Mouse (Mus musculus): Measurements from ENCODE around the gene Adgrl4. TPM values are rescaled to one million over a fixed set of nuclear protein-coding genes. Genes with fewer than 3 reads are reported as not detected.
A peak's percentile ranks its signal among the peaks of the same experiment; 100 is the strongest.

Adgrl4 gene
- polyA plus RNA-seq (2016; fragmentation: Nextera tagmentation; extraction: Ambion mirVana), result 6.8 and 8.6 TPM in 2 replicates

- H3K27me3 ChIP-seq (ENCODE audit: low read depth, poor library complexity, severe bottlenecking), result no peaks in the 10 kb centered on the region; the same call in 1 of the 2 replicates
- 6% methylated on average over 17 of the region's 17 CpGs for WGBS
- peak within 1 kb of the TSS; percentile 50 for H3K4me3 ChIP-seq
- H3K36me3 ChIP-seq, result no peaks in the 10 kb centered on the region
- no peaks in the 10 kb centered on the region for H3K9me3 ChIP-seq (replicated peaks)
- peak; percentile 38 for DNase-seq (ENCODE audit: low spot score)
- H3K27ac ChIP-seq (replicated peaks), result peak within 1 kb of the TSS; percentile 68
- peaks cover 8% of the 10 kb centered on the region for H3K4me1 ChIP-seq
These were observed at the start of gene Adgrl4 for GRCm38 (mm10) chr3:151437693-151438092. TSS of gene Adgrl4 (plus strand) at chr3:151437887.

GRCm38 (mm10) chr3:151390912-151391311 lies 46.8 kb upstream of the Adgrl4 start:
- Histone ChIP-seq H3K4me3 (no peak overlapping the region), H3K36me3 (no peaks in the 10 kb centered on the region), H3K27ac (replicated peaks) (no peak overlapping the region), H3K27me3 (ENCODE audit: low read depth, poor library complexity, severe bottlenecking) (no peaks in the 10 kb centered on the region), H3K9me3 (replicated peaks) (no peaks in the 10 kb centered on the region), H3K4me1 (no peaks in the 10 kb centered on the region)
- DNase-seq (ENCODE audit: low spot score), result no peak

- H3K27me3 ChIP-seq (ENCODE audit: low read depth, poor library complexity, severe bottlenecking), result no peaks in the 10 kb centered on the region
- H3K27ac ChIP-seq (replicated peaks), result no peak overlapping the region
- no peak overlapping the region for H3K4me3 ChIP-seq
- no peaks in the 10 kb centered on the region for H3K36me3 ChIP-seq
- no peaks in the 10 kb centered on the region for H3K4me1 ChIP-seq
- no peak for DNase-seq (ENCODE audit: low spot score)
- no peaks in the 10 kb centered on the region for H3K9me3 ChIP-seq (replicated peaks)
- 89% methylated on average over 4 of the region's 4 CpGs for WGBS
These were observed 44.8 kb upstream of the Adgrl4 start for GRCm38 (mm10) chr3:151392891-151393290.

- no peaks in the 10 kb centered on the region for H3K36me3 ChIP-seq
- 89% methylated on average over 1 of the region's 1 CpGs for WGBS
These were observed 44.4 kb upstream of the Adgrl4 start for GRCm38 (mm10) chr3:151393330-151393729.

GRCm38 (mm10) chr3:151399270-151399669 lies 38.4 kb upstream of the Adgrl4 start:
- DNase-seq (ENCODE audit: low spot score), result no peak
- H3K4me1 ChIP-seq, result no peaks in the 10 kb centered on the region
- 76% methylated on average over 1 of the region's 1 CpGs for WGBS
- H3K27ac ChIP-seq (replicated peaks), result no peak overlapping the region
- no peak overlapping the region for H3K4me3 ChIP-seq
- H3K27me3 ChIP-seq (ENCODE audit: low read depth, poor library complexity, severe bottlenecking), result no peaks in the 10 kb centered on the region
- H3K9me3 ChIP-seq (replicated peaks), result no peaks in the 10 kb centered on the region
- no peaks in the 10 kb centered on the region for H3K36me3 ChIP-seq

More at GRCm38 (mm10) chr3:151393330-151393729, 44.4 kb upstream of the Adgrl4 start:
- no peaks in the 10 kb centered on the region for H3K4me1 ChIP-seq
- H3K27me3 ChIP-seq (ENCODE audit: low read depth, poor library complexity, severe bottlenecking), result no peaks in the 10 kb centered on the region
- no peaks in the 10 kb centered on the region for H3K9me3 ChIP-seq (replicated peaks)
- H3K4me3 ChIP-seq, result no peak overlapping the region
- no peak for DNase-seq (ENCODE audit: low spot score)
- no peak overlapping the region for H3K27ac ChIP-seq (replicated peaks)

GRCm38 (mm10) chr3:151411031-151411430 lies 26.7 kb upstream of the Adgrl4 start:
- Histone ChIP-seq H3K9me3 (replicated peaks) (no peaks in the 10 kb centered on the region), H3K4me1 (no peaks in the 10 kb centered on the region), H3K36me3 (no peaks in the 10 kb centered on the region), H3K27me3 (ENCODE audit: low read depth, poor library complexity, severe bottlenecking) (no peaks in the 10 kb centered on the region), H3K27ac (replicated peaks) (no peak overlapping the region), H3K4me3 (no peak overlapping the region)
- 87% methylated on average over 2 of the region's 2 CpGs for WGBS
- no peak for DNase-seq (ENCODE audit: low spot score)

- H3K4me3 ChIP-seq, result no peak overlapping the region
- no peaks in the 10 kb centered on the region for H3K27me3 ChIP-seq (ENCODE audit: low read depth, poor library complexity, severe bottlenecking)
- no peak overlapping the region for H3K27ac ChIP-seq (replicated peaks)
- H3K4me1 ChIP-seq, result no peaks in the 10 kb centered on the region
- no peaks in the 10 kb centered on the region for H3K36me3 ChIP-seq
- WGBS, result 94% methylated on average over 4 of the region's 4 CpGs
- H3K9me3 ChIP-seq (replicated peaks), result no peaks in the 10 kb centered on the region
- DNase-seq (ENCODE audit: low spot score), result no peak
These were observed 26.2 kb upstream of the Adgrl4 start for GRCm38 (mm10) chr3:151411488-151411887.

- no peak overlapping the region for H3K27ac ChIP-seq (replicated peaks)
- no peak for DNase-seq (ENCODE audit: low spot score)
- H3K27me3 ChIP-seq (ENCODE audit: low read depth, poor library complexity, severe bottlenecking), result no peaks in the 10 kb centered on the region
- H3K36me3 ChIP-seq, result no peaks in the 10 kb centered on the region
- H3K4me3 ChIP-seq, result no peak overlapping the region
- H3K9me3 ChIP-seq (replicated peaks), result no peaks in the 10 kb centered on the region
- no peaks in the 10 kb centered on the region for H3K4me1 ChIP-seq
These were observed 20.8 kb upstream of the Adgrl4 start for GRCm38 (mm10) chr3:151416931-151417330.

GRCm38 (mm10) chr3:151417688-151418572 lies 19.8 kb upstream of the Adgrl4 start:
- no peak for DNase-seq (ENCODE audit: low spot score)
- Histone ChIP-seq H3K4me1 (no peaks in the 10 kb centered on the region), H3K4me3 (no peak overlapping the region), H3K9me3 (replicated peaks) (no peaks in the 10 kb centered on the region), H3K36me3 (no peaks in the 10 kb centered on the region), H3K27ac (replicated peaks) (no peak overlapping the region), H3K27me3 (ENCODE audit: low read depth, poor library complexity, severe bottlenecking) (no peaks in the 10 kb centered on the region)
- 86% methylated on average over 12 of the region's 12 CpGs for WGBS

- H3K4me3 ChIP-seq, result no peak overlapping the region
- no peaks in the 10 kb centered on the region for H3K9me3 ChIP-seq (replicated peaks)
- 88% methylated on average over 9 of the region's 9 CpGs for WGBS
- no peaks in the 10 kb centered on the region for H3K27me3 ChIP-seq (ENCODE audit: low read depth, poor library complexity, severe bottlenecking)
- H3K27ac ChIP-seq (replicated peaks), result no peak overlapping the region
- no peak for DNase-seq (ENCODE audit: low spot score)
- H3K4me1 ChIP-seq, result no peaks in the 10 kb centered on the region
- no peaks in the 10 kb centered on the region for H3K36me3 ChIP-seq
These were observed 13.1 kb upstream of the Adgrl4 start for GRCm38 (mm10) chr3:151424326-151425207.

GRCm38 (mm10) chr3:151430106-151430505 lies 7.6 kb upstream of the Adgrl4 start:
- 93% methylated on average over 3 of the region's 3 CpGs for WGBS
- H3K36me3 ChIP-seq, result no peaks in the 10 kb centered on the region
- no peaks in the 10 kb centered on the region for H3K27me3 ChIP-seq (ENCODE audit: low read depth, poor library complexity, severe bottlenecking)

GRCm38 (mm10) chr3:151431507-151431906 lies 6.2 kb upstream of the Adgrl4 start:
- H3K4me1 ChIP-seq, result no peaks in the 10 kb centered on the region
- 80% methylated on average over 2 of the region's 2 CpGs for WGBS
- H3K36me3 ChIP-seq, result no peaks in the 10 kb centered on the region
- H3K9me3 ChIP-seq (replicated peaks), result no peaks in the 10 kb centered on the region
- no peak overlapping the region for H3K27ac ChIP-seq (replicated peaks)
- H3K27me3 ChIP-seq (ENCODE audit: low read depth, poor library complexity, severe bottlenecking), result no peaks in the 10 kb centered on the region
- no peak overlapping the region for H3K4me3 ChIP-seq
- no peak for DNase-seq (ENCODE audit: low spot score)

More at GRCm38 (mm10) chr3:151430106-151430505, 7.6 kb upstream of the Adgrl4 start:
- Histone ChIP-seq H3K4me1 (no peaks in the 10 kb centered on the region), H3K9me3 (replicated peaks) (no peaks in the 10 kb centered on the region), H3K4me3 (no peak overlapping the region), H3K27ac (replicated peaks) (no peak overlapping the region)
- DNase-seq (ENCODE audit: low spot score), result no peak

- H3K27me3 ChIP-seq (ENCODE audit: low read depth, poor library complexity, severe bottlenecking), result no peaks in the 10 kb centered on the region; the same call in 1 of the 2 replicates
- 85% methylated on average over 5 of the region's 5 CpGs for WGBS
- no peaks in the 10 kb centered on the region for H3K36me3 ChIP-seq
- no peaks in the 10 kb centered on the region for H3K9me3 ChIP-seq (replicated peaks)
- peaks cover 8% of the 10 kb centered on the region for H3K4me1 ChIP-seq
- DNase-seq (ENCODE audit: low spot score), result no peak
- H3K27ac ChIP-seq (replicated peaks), result no peak overlapping the region
- H3K4me3 ChIP-seq, result no peak overlapping the region
These were observed 677 bp downstream of the Adgrl4 start for GRCm38 (mm10) chr3:151438364-151438763.
